Mouse (Mus musculus): ENCODE results near the gene Cst8.

GRCm38 (mm10) chr2:148834912-148835311 lies 36.3 kb downstream of the Cst8 start, which contains the start of gene Cst9:
- no peak for TF ChIP-seq POLR2A (IDR thresholded peaks at IDR 0.05; ENCODE audit: insufficient read depth, low read length)
- no peak for TF ChIP-seq CTCF (IDR thresholded peaks at IDR 0.05; ENCODE audit: low read depth, low read length)
- no peak for TF ChIP-seq EP300 (IDR thresholded peaks at IDR 0.05; ENCODE audit: insufficient read depth, low read depth, low read length)

All from ES-Bruce4 (cell line).